Mouse (Mus musculus): ENCODE data around the gene Dleu7.

DNA sequence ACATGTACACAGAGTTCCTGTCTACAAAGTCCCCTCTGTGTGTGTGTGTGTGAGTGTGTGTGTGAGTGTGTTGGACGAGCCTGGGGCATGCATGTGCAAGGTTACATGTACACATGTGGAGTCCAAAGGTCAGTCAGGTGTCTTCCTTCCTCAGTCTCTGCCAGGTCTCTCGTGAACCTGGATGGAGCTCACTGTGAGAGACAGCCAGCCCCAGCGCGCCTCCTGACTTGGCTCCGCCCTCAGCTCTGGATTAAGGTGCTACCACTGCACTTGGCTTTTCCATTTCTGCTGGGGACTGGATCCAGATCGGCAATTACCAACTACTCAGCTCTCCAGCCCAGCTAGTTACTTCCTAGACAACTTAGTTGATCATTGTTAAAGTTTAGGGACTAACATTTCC is 35.8 kb upstream of the Dleu7 start:
- no peak for TF ChIP-seq POLR2A (IDR thresholded peaks at IDR 0.05; ENCODE audit: low read depth, low read length)
- no peak for TF ChIP-seq CTCF (IDR thresholded peaks at IDR 0.05; ENCODE audit: borderline replicate concordance, insufficient read depth, low read length)
